Mouse (Mus musculus): ENCODE data around the gene Apmap. TPM values are rescaled to one million over a fixed set of nuclear protein-coding genes. Genes with fewer than 3 reads are reported as not detected.

The Apmap gene
- total and polyA plus RNA-seq, 3 experiments, result 45.3 to 195 (median 113) TPM

Other genes with a start within 250 kb of the Apmap start
- 1 to 10 TPM; 4.4 to 5.1 TPM for gene 3300002I08Rik, start 245.8 kb downstream of the Apmap start, total RNA-seq (2021)
- 1.7 and 2.1 TPM in 2 replicates for gene 3300002I08Rik, start 245.8 kb downstream of the Apmap start, polyA plus RNA-seq (2012; rRNA removed)
- gene Zfp442, start 157.1 kb downstream of the Apmap start, total RNA-seq (2021), result 1 to 10 TPM; 4.7 to 5.8 TPM
- 0.04 and 0.19 TPM in 2 replicates for gene Zfp442, start 157.1 kb downstream of the Apmap start, polyA plus RNA-seq (2012; rRNA removed)
- gene Zfp345, start 123.5 kb downstream of the Apmap start, total RNA-seq (2021), result 1 to 10 TPM in 1 of 2 experiments, under 1 TPM in 1; 0.89 to 1.7 TPM
- gene Zfp345, start 123.5 kb downstream of the Apmap start, polyA plus RNA-seq (2012; rRNA removed), result not detected in 2 replicates
- not detected for gene Cst7, start 38.2 kb downstream of the Apmap start, total RNA-seq (2021)
- gene Cst7, start 38.2 kb downstream of the Apmap start, polyA plus RNA-seq (2012; rRNA removed), result 0.18 and 0.20 TPM in 2 replicates
- 10 to 100 TPM; 23.5 to 38.3 TPM for gene Acss1, start 59.9 kb upstream of the Apmap start, total RNA-seq (2021)
- 30.3 and 49.8 TPM in 2 replicates for gene Acss1, start 59.9 kb upstream of the Apmap start, polyA plus RNA-seq (2012; rRNA removed)
- gene Vsx1, start 80.8 kb upstream of the Apmap start, total RNA-seq (2021), result not detected
- not detected in 2 replicates for gene Vsx1, start 80.8 kb upstream of the Apmap start, polyA plus RNA-seq (2012; rRNA removed)
- 10 to 100 TPM in 1 of 2 experiments, 1 to 10 TPM in 1; 9.9 to 11.5 TPM for gene Entpd6, start 140.5 kb upstream of the Apmap start, total RNA-seq (2021)
- 13.3 and 21.0 TPM in 2 replicates for gene Entpd6, start 140.5 kb upstream of the Apmap start, polyA plus RNA-seq (2012; rRNA removed)
- gene Pygb, start 178.2 kb upstream of the Apmap start, total RNA-seq (2021), result 10 to 100 TPM; 41.1 to 55.2 TPM
- gene Pygb, start 178.2 kb upstream of the Apmap start, polyA plus RNA-seq (2012; rRNA removed), result 28.5 and 37.3 TPM in 2 replicates